Mouse (Mus musculus): ENCODE results near the gene Apc2.

GRCm38 (mm10) chr10:80314494-80315001 lies 18.8 kb downstream of the Apc2 start:
- TF ChIP-seq CTCF (IDR thresholded peaks at IDR 0.05; ENCODE audit: low read depth, low read length) (no peak), POLR2A (IDR thresholded peaks at IDR 0.05; ENCODE audit: borderline replicate concordance, low read depth, low read length) (no peak)

Data from bone marrow macrophage, adult 2 months (primary cell).